8 mouse cellular contexts compared by ENCODE assay signal in the genomic region with DNA sequence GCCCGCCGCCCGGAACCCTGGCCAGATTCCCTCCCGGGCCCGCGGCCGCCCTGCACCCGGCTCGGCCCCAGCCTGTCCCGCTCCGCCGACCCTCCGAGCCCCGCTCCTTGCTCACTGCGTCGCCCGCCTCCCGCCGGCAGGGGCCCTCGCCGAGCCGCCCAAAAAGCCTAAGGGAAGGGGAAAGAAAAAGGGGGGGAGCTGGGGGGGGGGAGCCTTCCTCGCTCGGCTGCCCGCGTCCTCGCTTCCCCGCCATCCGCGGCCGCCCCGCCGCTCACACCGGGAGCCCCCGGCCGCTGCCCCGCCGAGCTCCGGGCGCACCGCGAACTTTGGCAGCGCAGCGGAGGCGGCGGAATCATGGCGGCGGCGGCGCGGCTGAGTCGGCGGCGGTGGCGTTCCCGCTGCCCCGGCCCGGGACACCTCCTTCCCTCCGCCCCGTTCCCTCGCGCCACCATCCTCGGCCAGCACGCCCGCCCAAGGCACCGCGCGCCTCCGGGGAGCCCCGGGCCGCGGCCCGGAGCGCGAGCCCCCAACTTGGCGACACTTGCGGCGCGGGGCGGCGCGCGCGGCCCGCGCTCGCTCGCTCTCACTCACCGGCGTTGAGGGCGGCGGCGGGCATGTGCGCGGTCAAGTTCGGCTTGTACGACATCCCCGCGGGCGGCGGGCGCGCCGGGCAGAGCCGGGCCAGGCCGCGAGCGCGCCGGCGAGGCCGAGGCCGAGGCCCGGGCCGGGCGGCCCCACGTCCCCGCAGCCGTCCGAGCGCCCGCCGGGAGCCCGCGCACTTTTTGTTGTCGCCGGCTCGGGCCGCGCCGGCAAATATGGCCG. TPM values are rescaled to one million over a fixed set of nuclear protein-coding genes. Genes with fewer than 3 reads are reported as not detected.
DNase-seq lines count a peak whose midpoint lies in the region; ATAC-seq and TF ChIP-seq lines count a peak whose summit lies in the region.

No protein-coding gene starts in this region.

- TF ChIP-seq RAD21 in CH12.LX (IDR thresholded peaks at IDR 0.05; ENCODE audit: low read depth, low read length) = peak; percentile 19

- under 1% methylated on average over 91 of the region's 132 CpGs for WGBS in forebrain, embryonic 10.5 days
- WGBS in limb, embryonic 11.5 days = under 1% methylated on average over 64 of the region's 132 CpGs
- WGBS in midbrain, embryonic 11.5 days = 2% methylated on average over 56 of the region's 132 CpGs

- H3K4me2 ChIP-seq in CH12.LX (ENCODE audit: insufficient read depth, low read depth, poor library complexity, severe bottlenecking) = peak overlapping the region; percentile 81
- peak overlapping the region; percentile 95 for H3K4me2 ChIP-seq in limb, embryonic 11.5 days (ENCODE audit: low read depth, severe bottlenecking)
- peak overlapping the region; percentile 95 for H3K4me2 ChIP-seq in midbrain, embryonic 11.5 days

- H3K27me3 ChIP-seq in CH12.LX (replicated peaks) = no peaks in the 10 kb centered on the region
- no peaks in the 10 kb centered on the region for H3K27me3 ChIP-seq in forebrain, embryonic 10.5 days (ENCODE audit: poor library complexity, severe bottlenecking)
- H3K27me3 ChIP-seq in limb, embryonic 11.5 days (ENCODE audit: control insufficient read depth, insufficient read depth, low read length) = no peaks in the 10 kb centered on the region
- no peaks in the 10 kb centered on the region for H3K27me3 ChIP-seq in midbrain, embryonic 11.5 days (ENCODE audit: control insufficient read depth, insufficient read depth, low read length)

- peak overlapping the region; percentile 38 to 82 (median 78) for H3K4me3 ChIP-seq in CH12.LX (replicated peaks in 1 of 3; ENCODE audit: low read depth in 2 of 3, low read length in 2 of 3, poor library complexity in 1 of 3)
- peak overlapping the region; percentile 86 for H3K4me3 ChIP-seq in forebrain, embryonic 10.5 days
- peak overlapping the region; percentile 100 for H3K4me3 ChIP-seq in limb, embryonic 11.5 days (ENCODE audit: low read depth, low read length)
- peak overlapping the region; percentile 99 for H3K4me3 ChIP-seq in midbrain, embryonic 11.5 days (ENCODE audit: low read depth, low read length)

- peak overlapping the region; percentile 83 for H3K27ac ChIP-seq in CH12.LX (ENCODE audit: insufficient read depth, low read depth)
- H3K27ac ChIP-seq in forebrain, embryonic 10.5 days = peak overlapping the region; percentile 100
- H3K27ac ChIP-seq in limb, embryonic 11.5 days (replicated peaks; ENCODE audit: low read depth, low read length) = peak overlapping the region; percentile 99
- peak overlapping the region; percentile 99 for H3K27ac ChIP-seq in midbrain, embryonic 11.5 days (ENCODE audit: low read depth, low read length)

- H3K36me3 ChIP-seq in CH12.LX (replicated peaks in 1 of 2; ENCODE audit: control insufficient read depth in 1 of 2, insufficient read depth in 1 of 2, low read length in 1 of 2) = peaks cover 11 to 22% of the 10 kb centered on the region in 2 experiments
- H3K36me3 ChIP-seq in forebrain, embryonic 10.5 days (replicated peaks) = peaks cover 33% of the 10 kb centered on the region
- peaks cover 7% of the 10 kb centered on the region for H3K36me3 ChIP-seq in limb, embryonic 11.5 days (ENCODE audit: control insufficient read depth, insufficient read depth, low read length)
- peaks cover 8% of the 10 kb centered on the region; the same call in 1 of the 2 replicates for H3K36me3 ChIP-seq in midbrain, embryonic 11.5 days (ENCODE audit: control insufficient read depth, insufficient read depth, low read length)

- H3K9ac ChIP-seq in CH12.LX (ENCODE audit: insufficient read depth, low read depth) = peak overlapping the region; percentile 99
- H3K9ac ChIP-seq in limb, embryonic 11.5 days (ENCODE audit: low read length) = peak overlapping the region; percentile 100
- H3K9ac ChIP-seq in midbrain, embryonic 11.5 days (ENCODE audit: low read length) = peak overlapping the region; percentile 99

- peaks cover 37% of the 10 kb centered on the region for H3K79me2 ChIP-seq in CH12.LX (replicated peaks; ENCODE audit: control insufficient read depth, extremely low read depth, insufficient read depth, poor library complexity, severe bottlenecking)

- H3K4me1 ChIP-seq in CH12.LX (ENCODE audit: control insufficient read depth in 1 of 2, insufficient read depth in 2 of 2) = peaks cover 17 to 24% of the 10 kb centered on the region in 2 experiments
- H3K4me1 ChIP-seq in forebrain, embryonic 10.5 days = peaks cover 36% of the 10 kb centered on the region
- peaks cover 19% of the 10 kb centered on the region for H3K4me1 ChIP-seq in limb, embryonic 11.5 days (ENCODE audit: control insufficient read depth, insufficient read depth, low read length)
- H3K4me1 ChIP-seq in midbrain, embryonic 11.5 days (ENCODE audit: control insufficient read depth, insufficient read depth, low read length) = peaks cover 29% of the 10 kb centered on the region

- peak in 1 of 2 experiments; percentile 49; a peak in 2 of 4 replicates for TF ChIP-seq CTCF in CH12.LX (conservative IDR thresholded peaks at IDR 0.05 in 1 of 2, IDR thresholded peaks at IDR 0.05 in 1 of 2; ENCODE audit: low read depth in 2 of 2, low read length in 2 of 2)

- no peaks in the 10 kb centered on the region for H3K9me3 ChIP-seq in CH12.LX (replicated peaks; ENCODE audit: low read length)
- H3K9me3 ChIP-seq in forebrain, embryonic 10.5 days = no peaks in the 10 kb centered on the region
- no peaks in the 10 kb centered on the region for H3K9me3 ChIP-seq in limb, embryonic 11.5 days (ENCODE audit: control insufficient read depth, low read length)
- no peaks in the 10 kb centered on the region for H3K9me3 ChIP-seq in midbrain, embryonic 11.5 days (ENCODE audit: control insufficient read depth, low read length)

- in situ Hi-C loops in CH12.LX (cut with MboI; ENCODE audit: low pct_ligation_motif_present, low pct_unique_long_range_greater_than_20kb, low sequenced_read_pairs) = loop anchor here (10.0 kb wide), 1 partner anchor 201 kb away; the partner anchor contains the start of gene Ddx55

- ATAC-seq in limb, embryonic 11.5 days (ENCODE audit: insufficient number of reproducible peaks, low FRiP score, low TSS enrichment, low read depth) = no peak
- ATAC-seq in midbrain, embryonic 11.5 days (ENCODE audit: low FRiP score) = peak; percentile 5; the same call in 1 of the 2 replicates

- dilution Hi-C loops in CH12.LX (cut with MboI; ENCODE audit: extremely low pct_ligation_motif_present, extremely low pct_unique_long_range_greater_than_20kb, low sequenced_read_pairs) = no loop called here

- DNase-seq in CH12.LX (ENCODE audit: extremely low read depth) = peak; percentile 44
- peak; percentile 70 for DNase-seq in adrenal gland, postnatal 25 days
- peak; percentile 43 for DNase-seq in forebrain, embryonic 10.5 days (ENCODE audit: extremely low spot score, low spot score)
- peak; percentile 65 to 71 for DNase-seq in heart, postnatal 36 days
- peak; percentile 56 for DNase-seq in limb, embryonic 11.5 days (ENCODE audit: low spot score)
- peak; percentile 95 for DNase-seq in midbrain, embryonic 11.5 days (ENCODE audit: low spot score, missing footprints)
- peak; percentile 74 to 77 for DNase-seq in spleen, postnatal 10 days (ENCODE audit: low spot score in 2 of 2)
- DNase-seq in frontal cortex, postnatal 14 days (ENCODE audit: low spot score in 2 of 2) = no peak

- no peak for TF ChIP-seq EP300 in CH12.LX (IDR thresholded peaks at IDR 0.05; ENCODE audit: low read length)

- intact Hi-C loops in heart, postnatal 36 days (cut with DNase I) = loop anchor here (5.0 kb wide), 1 partner anchor 198 kb away; the partner anchor contains the start of gene Ddx55

- no peak for TF ChIP-seq POLR2A in CH12.LX (IDR thresholded peaks at IDR 0.05; ENCODE audit: low read depth, low read length)

TF ChIP-seq in CH12.LX, 34 proteins besides CTCF, POLR2A, EP300 and RAD21 (continues in another document):
- TF ChIP-seq HCFC1 (IDR thresholded peaks at IDR 0.05; ENCODE audit: low read depth, low read length) = no peak
- no peak for TF ChIP-seq ZNF384 (IDR thresholded peaks at IDR 0.05; ENCODE audit: low read depth, low read length)
- TF ChIP-seq ELF1 (IDR thresholded peaks at IDR 0.05; ENCODE audit: low read depth, low read length) = no peak
- no peak; the same call in 1 of the 2 replicates for TF ChIP-seq TCF12 (IDR thresholded peaks at IDR 0.05; ENCODE audit: low read depth, low read length)
- no peak for TF ChIP-seq MAFK (IDR thresholded peaks at IDR 0.05; ENCODE audit: insufficient replicate concordance, low read length)
- no peak; the same call in 1 of the 2 replicates for TF ChIP-seq CHD1 (IDR thresholded peaks at IDR 0.05; ENCODE audit: low read depth, low read length)
- no peak for TF ChIP-seq E2F4 (IDR thresholded peaks at IDR 0.05; ENCODE audit: insufficient replicate concordance, low read depth, low read length)

RNA-seq across cellular contexts. Expression of gene Cdk2ap1, which starts 8.9 kb away (rescaled TPM):
- total RNA-seq in CH12.LX (2012; rRNA removed) (90.4 and 134 TPM in 2 replicates), CH12.LX (2014; rRNA removed) (170 and 179 TPM in 2 replicates)
- 287 and 323 TPM in 2 replicates for polyA plus RNA-seq in CH12.LX (2012; ENCODE audit: insufficient read length, low read depth)
- total RNA-seq in adrenal gland, postnatal 25 days (2021) = 148 and 153 TPM in 2 replicates
- polyA plus RNA-seq in forebrain, embryonic 10.5 days (2016; fragmentation: Nextera tagmentation; extraction: Ambion mirVana) = 57.3 and 64.7 TPM in 2 replicates
- 100 to 1,000 TPM; 164 to 167 TPM for total RNA-seq in heart, postnatal 36 days (2021)
- polyA plus RNA-seq in limb, embryonic 11.5 days (2014; fragmentation: Nextera tagmentation; extraction: Ambion mirVana) = 300 and 440 TPM in 2 replicates
- polyA plus RNA-seq in midbrain, embryonic 11.5 days (2014; fragmentation: Nextera tagmentation; extraction: Ambion mirVana) = 215 and 262 TPM in 2 replicates

RNA-seq across cellular contexts. Expression of gene 2810006K23Rik, which starts 26.0 kb away (rescaled TPM):
- total RNA-seq in CH12.LX (2012; rRNA removed) (6.1 and 6.3 TPM in 2 replicates), CH12.LX (2014; rRNA removed) (8.9 TPM in 2 replicates)
- polyA plus RNA-seq in CH12.LX (2012; ENCODE audit: insufficient read length, low read depth) = 8.2 and 8.9 TPM in 2 replicates
- 15.1 and 19.9 TPM in 2 replicates for total RNA-seq in adrenal gland, postnatal 25 days (2021)
- 24.9 and 25.7 TPM in 2 replicates for polyA plus RNA-seq in forebrain, embryonic 10.5 days (2016; fragmentation: Nextera tagmentation; extraction: Ambion mirVana)
- 10 to 100 TPM; 12.1 to 13.1 TPM for total RNA-seq in heart, postnatal 36 days (2021)
- 14.0 and 17.6 TPM in 2 replicates for polyA plus RNA-seq in limb, embryonic 11.5 days (2014; fragmentation: Nextera tagmentation; extraction: Ambion mirVana)
- 22.0 and 23.9 TPM in 2 replicates for polyA plus RNA-seq in midbrain, embryonic 11.5 days (2014; fragmentation: Nextera tagmentation; extraction: Ambion mirVana)

RNA-seq across cellular contexts. Expression of gene Mphosph9, which starts 26.2 kb away (rescaled TPM):
- total RNA-seq in CH12.LX (2012; rRNA removed) = 5.6 and 5.7 TPM in 2 replicates
- 6.9 and 8.0 TPM in 2 replicates for total RNA-seq in CH12.LX (2014; rRNA removed)
- 7.8 and 9.8 TPM in 2 replicates for polyA plus RNA-seq in CH12.LX (2012; ENCODE audit: insufficient read length, low read depth)
- total RNA-seq in adrenal gland, postnatal 25 days (2021) = 7.8 and 11.8 TPM in 2 replicates
- polyA plus RNA-seq in forebrain, embryonic 10.5 days (2016; fragmentation: Nextera tagmentation; extraction: Ambion mirVana) = 19.5 and 20.9 TPM in 2 replicates
- 1 to 10 TPM; 5.4 to 5.8 TPM for total RNA-seq in heart, postnatal 36 days (2021)
- polyA plus RNA-seq in limb, embryonic 11.5 days (2014; fragmentation: Nextera tagmentation; extraction: Ambion mirVana) = 18.1 and 18.3 TPM in 2 replicates
- 12.3 and 13.6 TPM in 2 replicates for polyA plus RNA-seq in midbrain, embryonic 11.5 days (2014; fragmentation: Nextera tagmentation; extraction: Ambion mirVana)

Comparison
In these comparisons a context has a peak if more than half of its experiments do, and no peak if none do; other contexts are left out.
1. DNase-seq: peak in CH12.LX (single experiment), adrenal gland, postnatal 25 days (single experiment), forebrain, embryonic 10.5 days (single experiment), heart, postnatal 36 days (2 of 2), limb, embryonic 11.5 days (single experiment), midbrain, embryonic 11.5 days (single experiment) and spleen, postnatal 10 days (2 of 2); none in frontal cortex, postnatal 14 days (0 of 2).
2. Peak in every context shown above with its lines, with median percentiles within 50 percentile points of each other: H3K27ac ChIP-seq, H3K4me2 ChIP-seq, H3K4me3 ChIP-seq and H3K9ac ChIP-seq.